In the genomic region with DNA sequence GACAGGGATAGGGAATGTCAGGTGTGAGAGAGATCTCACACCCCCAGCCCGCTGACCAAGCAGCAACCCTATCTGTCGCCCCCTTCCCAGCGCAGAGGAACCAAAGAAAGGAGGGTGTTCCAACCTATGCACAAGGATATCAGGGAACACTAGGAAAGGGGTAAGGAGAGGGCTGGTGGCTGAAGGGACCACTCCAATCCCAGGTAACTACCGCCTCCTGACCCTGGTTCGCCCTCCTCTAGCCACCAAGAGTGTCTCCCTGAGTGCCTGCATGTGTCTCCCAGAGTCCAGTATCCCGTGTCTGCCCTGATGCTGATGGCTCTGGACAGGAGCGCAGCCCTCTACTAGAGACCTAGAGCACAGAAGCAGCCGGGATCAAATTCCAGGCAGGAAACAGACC, we compare ENCODE assay signal across 8 mouse cellular contexts.
DNase-seq lines count a peak whose midpoint lies in the region; ATAC-seq and TF ChIP-seq lines count a peak whose summit lies in the region.
"Had no signal": no experiment of that assay in that cellular context is flagged by ENCODE, and none has a peak within 500 bp of the region (broad histone marks: within the 10 kb centered on the region; RNA-seq: fewer than 3 reads in every experiment).

No protein-coding gene starts in this region.

- no peak for ATAC-seq in liver, embryonic 11.5 days (replicated peaks; ENCODE audit: low FRiP score)
- ATAC-seq in forebrain, embryonic 12.5 days (ENCODE audit: low FRiP score): no peak; the same call in 1 of the 2 replicates
- ATAC-seq in intestine, postnatal 0 days: no peak

- no peak for DNase-seq in liver, embryonic 11.5 days (ENCODE audit: low spot score)
- DNase-seq in liver: no peak
- DNase-seq in retina, postnatal 1 day: peak; percentile 36
- DNase-seq in adrenal gland, adult 8-10 months: no peak
- no peak for DNase-seq in testis, postnatal 10 days (ENCODE audit: low spot score)

- H3K9ac ChIP-seq in liver, embryonic 11.5 days (ENCODE audit: low read depth, low read length): no peak overlapping the region
- H3K9ac ChIP-seq in forebrain, embryonic 12.5 days: peak overlapping the region; percentile 73
- no peak overlapping the region for H3K9ac ChIP-seq in intestine, postnatal 0 days (ENCODE audit: low read depth, low read length)
- H3K9ac ChIP-seq: liver, embryonic 15.5 days had no signal

- H3K27me3 ChIP-seq in liver, embryonic 11.5 days (replicated peaks; ENCODE audit: control insufficient read depth, insufficient read depth, low read length): peaks cover 32% of the 10 kb centered on the region
- peaks cover 29% of the 10 kb centered on the region for H3K27me3 ChIP-seq in forebrain, embryonic 12.5 days
- peaks cover 27% of the 10 kb centered on the region for H3K27me3 ChIP-seq in intestine, postnatal 0 days (replicated peaks; ENCODE audit: control insufficient read depth, insufficient read depth, low read length)

- H3K36me3 ChIP-seq in liver, embryonic 11.5 days (ENCODE audit: control insufficient read depth, insufficient read depth, low read length): no peaks in the 10 kb centered on the region
- no peaks in the 10 kb centered on the region for H3K36me3 ChIP-seq in forebrain, embryonic 12.5 days (replicated peaks)
- H3K36me3 ChIP-seq in intestine, postnatal 0 days (ENCODE audit: control insufficient read depth, insufficient read depth): no peaks in the 10 kb centered on the region
- H3K36me3 ChIP-seq: liver, embryonic 15.5 days had no signal

- TF ChIP-seq CTCF in intestine, postnatal 0 days (IDR thresholded peaks at IDR 0.05; ENCODE audit: low read depth): no peak

- 32% methylated on average over 8 of the region's 8 CpGs for WGBS in liver, embryonic 11.5 days
- WGBS in forebrain, embryonic 12.5 days: 35% methylated on average over 8 of the region's 8 CpGs
- WGBS in intestine, postnatal 0 days: 37% methylated on average over 8 of the region's 8 CpGs

- no peaks in the 10 kb centered on the region for H3K9me3 ChIP-seq in liver, embryonic 11.5 days (ENCODE audit: control insufficient read depth, low read length)
- H3K9me3 ChIP-seq in forebrain, embryonic 12.5 days: no peaks in the 10 kb centered on the region
- H3K9me3 ChIP-seq in intestine, postnatal 0 days (ENCODE audit: control insufficient read depth): no peaks in the 10 kb centered on the region
- H3K9me3 ChIP-seq: liver, embryonic 15.5 days had no signal

- H3K4me3 ChIP-seq in liver, embryonic 11.5 days (ENCODE audit: low read depth, low read length): peak overlapping the region; percentile 52; the same call in 1 of the 2 replicates
- peak overlapping the region; percentile 66 for H3K4me3 ChIP-seq in forebrain, embryonic 12.5 days (replicated peaks)
- H3K4me3 ChIP-seq in intestine, postnatal 0 days (ENCODE audit: low read depth, low read length): peak overlapping the region; percentile 44

- peak overlapping the region; percentile 72 for H3K4me2 ChIP-seq in liver, embryonic 11.5 days
- H3K4me2 ChIP-seq in forebrain, embryonic 12.5 days: peak overlapping the region; percentile 93
- H3K4me2 ChIP-seq in intestine, postnatal 0 days (replicated peaks; ENCODE audit: low read depth): peak overlapping the region; percentile 74

- no peaks in the 10 kb centered on the region for H3K4me1 ChIP-seq in liver, embryonic 11.5 days (replicated peaks; ENCODE audit: control insufficient read depth, insufficient read depth, low read length)
- H3K4me1 ChIP-seq in forebrain, embryonic 12.5 days: peaks cover 11% of the 10 kb centered on the region
- H3K4me1 ChIP-seq in intestine, postnatal 0 days (replicated peaks; ENCODE audit: control insufficient read depth, insufficient read depth, low read length): no peaks in the 10 kb centered on the region
- H3K4me1 ChIP-seq: liver, embryonic 15.5 days had no signal

- no peak overlapping the region for H3K27ac ChIP-seq in liver, embryonic 11.5 days (ENCODE audit: low read depth, low read length)
- H3K27ac ChIP-seq in forebrain, embryonic 12.5 days: no peak overlapping the region
- no peak overlapping the region for H3K27ac ChIP-seq in intestine, postnatal 0 days (ENCODE audit: low read depth, low read length)
- H3K27ac ChIP-seq: liver, embryonic 15.5 days had no signal
